Mouse (Mus musculus): ENCODE measurements around the gene Ppm1f. TPM values are rescaled to one million over a fixed set of nuclear protein-coding genes. Genes with fewer than 3 reads are reported as not detected.
A peak's percentile ranks its signal among the peaks of the same experiment; 100 is the strongest.
"Not testable (repeated sequence)": the region's sequence is repeated elsewhere in the genome, so short reads cannot be mapped to it uniquely, and the experiment has no call there.

Ppm1f gene
- total RNA-seq, 2 experiments from 2014 or later = 11.1 to 11.8 TPM

DNA sequence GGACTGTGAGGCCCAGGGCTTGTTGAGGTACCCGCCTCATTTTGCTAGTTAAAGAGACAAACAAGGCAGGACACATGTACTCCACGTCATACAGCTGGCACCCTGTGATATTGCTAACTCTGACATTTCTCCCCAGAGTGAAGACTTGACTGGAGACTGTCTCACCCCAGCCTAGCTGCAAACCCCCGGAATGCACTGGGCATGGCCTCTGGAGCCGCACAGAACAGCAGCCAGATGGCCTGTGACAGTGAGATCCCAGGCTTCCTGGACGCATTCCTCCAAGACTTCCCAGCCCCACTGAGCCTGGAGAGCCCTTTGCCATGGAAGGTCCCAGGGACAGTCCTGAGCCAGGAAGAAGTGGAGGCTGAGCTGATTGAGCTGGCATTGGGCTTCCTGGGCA is 6.9 kb downstream of the Ppm1f start:
- no peak for DNase-seq
- intact Hi-C loops (cut with DNase I) = no loop called here

DNA sequence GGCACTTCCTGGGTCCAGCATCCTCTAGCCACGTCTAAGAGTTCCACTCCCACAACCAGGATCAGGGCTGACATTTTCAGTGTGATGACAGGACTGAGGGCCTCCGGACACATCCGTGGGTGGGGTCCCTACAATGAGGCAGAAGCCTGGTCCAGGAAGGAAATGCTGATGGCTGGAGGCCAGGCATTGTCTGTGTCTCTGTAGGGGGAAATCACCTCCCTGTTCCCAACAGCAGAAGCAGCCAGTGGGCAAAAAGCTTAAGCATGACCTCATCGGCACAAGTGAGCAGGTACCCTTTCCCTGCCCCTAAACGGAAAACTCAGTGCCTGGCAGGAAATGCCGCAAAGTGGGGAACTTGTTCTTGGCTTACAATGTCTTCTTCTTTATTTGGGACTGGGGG is 11.5 kb downstream of the Ppm1f start:
- peak; percentile 30 to 57 for DNase-seq
- intact Hi-C loops (cut with DNase I) = no loop called here

DNA sequence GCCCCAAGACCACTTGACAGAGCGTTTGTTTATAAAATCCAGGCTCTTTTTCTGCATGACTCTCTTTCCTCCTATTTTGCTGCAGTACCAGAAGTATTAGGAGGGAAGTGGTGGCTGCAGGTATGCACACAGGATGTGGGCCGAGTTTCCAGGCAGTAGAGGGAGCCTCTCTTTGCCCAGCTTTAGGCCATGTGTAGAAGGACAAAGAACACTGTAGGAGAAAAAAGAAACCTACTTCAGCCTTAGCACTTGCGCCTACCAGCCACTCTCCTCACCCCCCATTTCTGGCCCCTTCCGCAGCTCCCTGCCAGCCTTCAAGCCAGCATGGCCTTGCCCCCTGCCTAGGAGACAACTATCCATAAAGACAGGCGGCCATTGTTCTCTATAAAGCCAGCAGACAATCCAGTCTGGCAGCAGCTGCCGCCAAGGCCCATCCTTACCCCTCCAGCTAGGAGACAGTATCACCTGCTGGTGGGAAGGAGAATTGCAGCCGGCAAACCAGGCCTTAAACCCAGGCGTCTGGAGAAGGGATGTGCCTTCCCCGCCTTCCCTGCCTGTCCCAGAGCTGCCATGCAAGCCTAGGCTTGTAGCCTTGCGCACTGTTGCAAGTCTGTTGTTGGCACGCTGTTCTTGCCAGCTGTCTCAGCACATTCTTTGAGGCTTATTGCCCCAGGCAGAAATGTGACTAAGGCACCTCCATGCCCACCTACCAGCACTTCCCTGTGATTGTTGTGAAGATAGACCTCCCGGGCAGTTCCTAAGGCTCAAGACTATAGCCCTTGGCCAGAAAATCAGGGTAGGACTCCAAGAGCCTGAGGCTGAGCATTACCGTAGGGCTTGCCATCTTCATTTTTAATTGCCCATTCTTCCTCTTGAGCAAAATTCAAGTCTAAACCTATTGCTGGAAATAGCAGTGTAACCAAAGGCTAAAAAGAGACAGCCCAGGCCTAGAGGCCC is 15.7 kb downstream of the Ppm1f start:
- peak; percentile 60 to 67 for DNase-seq
- intact Hi-C loops (cut with DNase I) = loop anchor here (2.0 to 10.0 kb wide), 2 partner anchors 61 to 363 kb away; partner anchors contain the start of gene Tmem191c

DNA sequence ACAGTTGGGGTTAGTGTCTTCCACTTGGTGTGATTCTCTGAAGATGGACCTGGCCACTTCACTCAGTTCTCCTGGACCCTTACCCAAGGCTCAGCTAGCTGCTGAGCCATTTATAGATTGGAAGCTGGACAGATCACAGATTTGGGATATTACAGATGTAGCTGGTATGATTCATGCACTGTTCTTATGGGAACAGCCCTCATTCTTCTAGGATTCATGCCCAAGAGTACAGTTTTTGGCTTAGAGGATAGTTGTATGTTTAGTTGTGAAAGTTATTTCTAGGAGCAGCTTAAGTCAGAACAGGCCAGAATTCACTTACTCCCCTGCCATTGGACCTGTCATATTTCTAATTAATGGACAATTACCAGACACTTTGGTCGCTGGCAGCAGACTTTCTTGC is 17.2 kb downstream of the Ppm1f start:
- intact Hi-C loops (cut with DNase I) = loop anchor here (2.0 to 10.0 kb wide), 2 partner anchors 63 to 361 kb away; partner anchors contain the start of gene Tmem191c
- DNase-seq = no peak

DNA sequence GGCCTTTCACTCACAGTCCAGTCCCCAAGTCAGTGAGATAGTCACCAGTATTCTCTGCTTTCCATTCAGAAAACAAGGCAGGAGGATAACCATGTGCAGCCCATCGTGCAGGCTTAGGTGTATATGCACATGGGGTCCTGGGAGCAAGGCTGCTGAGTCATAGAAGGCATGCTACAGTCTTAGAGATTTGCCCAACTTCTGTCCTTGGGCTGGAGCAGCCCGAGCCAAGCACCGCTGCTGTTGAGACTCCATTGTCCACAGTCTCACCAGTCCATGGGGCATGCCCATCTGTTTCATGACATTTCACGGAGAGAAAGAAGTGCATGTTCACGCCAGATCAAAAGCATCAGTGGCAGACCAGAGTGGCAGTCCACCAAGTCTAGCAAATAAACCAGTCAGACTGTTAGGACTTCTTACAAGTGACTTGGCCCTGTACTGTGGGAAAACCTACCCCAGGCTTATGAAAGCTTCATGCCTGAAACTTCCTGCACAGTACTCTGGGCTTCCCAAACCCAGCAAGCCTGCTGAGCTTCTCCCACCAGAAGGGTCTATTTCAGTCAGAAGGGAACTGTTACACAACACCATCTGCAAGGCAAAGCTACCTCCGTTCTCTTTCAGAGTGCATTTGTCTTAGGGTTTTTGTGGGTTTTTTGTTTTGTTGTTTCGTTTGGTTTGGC is 22.3 kb downstream of the Ppm1f start:
- intact Hi-C loops (cut with DNase I) = loop anchor here (10.0 kb wide), 1 partner anchor 356 kb away; the partner anchor contains the start of gene Tmem191c
- no peak for DNase-seq

DNA sequence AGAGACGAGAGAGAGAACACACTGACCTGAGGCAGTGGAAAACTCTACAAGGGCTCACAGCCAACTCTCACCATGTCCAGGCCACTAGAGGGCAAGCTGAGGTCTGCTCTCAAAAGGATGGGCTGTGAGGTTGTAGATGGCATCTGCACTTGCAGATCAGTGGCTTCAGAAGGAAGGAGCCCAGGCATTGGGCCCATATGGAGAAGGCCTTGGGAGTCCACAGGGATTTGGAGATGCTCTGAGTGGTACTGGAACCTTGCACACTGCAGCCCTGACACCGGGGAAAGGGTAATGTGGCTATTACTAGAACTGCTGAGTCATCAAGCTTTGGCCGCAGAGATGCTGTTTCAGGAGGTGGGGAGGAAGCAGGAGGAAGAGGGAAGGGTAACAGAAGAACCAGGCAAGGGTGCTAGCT is 24.8 kb downstream of the Ppm1f start:
- intact Hi-C loops (cut with DNase I) = no loop called here
- DNase-seq = peak in 1 of 2 experiments; percentile 30

DNA sequence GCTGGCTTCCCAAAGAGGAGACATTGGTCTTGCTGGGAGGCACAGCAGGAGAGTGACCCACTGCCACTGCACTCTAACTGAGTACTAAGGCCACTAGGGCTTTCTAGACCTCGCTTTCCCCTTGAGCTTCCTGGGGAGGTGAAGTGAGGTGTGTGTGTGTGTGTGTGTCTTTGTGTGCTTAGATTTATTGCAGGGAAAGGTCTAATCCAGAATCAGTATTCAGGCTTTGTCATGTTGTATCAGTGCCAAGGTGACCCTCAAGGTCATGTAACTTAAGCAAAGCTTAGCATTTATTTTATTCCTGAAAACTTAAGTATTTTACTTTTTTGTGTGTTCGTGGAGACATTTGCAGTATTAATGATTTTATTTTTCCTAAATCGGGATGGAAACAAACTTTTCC is 28.2 kb downstream of the Ppm1f start:
- no peak for DNase-seq
- intact Hi-C loops (cut with DNase I) = no loop called here

DNA sequence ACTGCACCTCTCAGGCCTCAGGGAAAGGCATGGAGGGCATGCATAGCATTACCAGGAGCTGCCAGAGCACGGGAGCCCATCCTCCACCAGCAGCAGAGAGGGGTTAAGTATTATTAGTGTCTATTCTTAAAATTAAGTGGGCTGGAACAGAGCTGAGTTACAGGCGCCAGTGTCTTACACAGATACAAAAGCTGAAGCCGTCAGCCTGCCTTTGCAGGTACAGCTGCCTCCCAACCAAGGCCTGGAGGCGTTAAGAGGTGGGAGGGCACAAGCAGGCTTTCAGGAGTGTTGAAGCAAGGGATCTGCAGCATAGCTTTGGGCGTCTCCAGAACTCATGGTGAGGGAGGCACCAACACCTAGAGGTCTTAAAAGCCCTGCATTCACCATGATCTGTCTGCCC is 30.3 kb downstream of the Ppm1f start:
- intact Hi-C loops (cut with DNase I) = no loop called here
- DNase-seq = no peak

DNA sequence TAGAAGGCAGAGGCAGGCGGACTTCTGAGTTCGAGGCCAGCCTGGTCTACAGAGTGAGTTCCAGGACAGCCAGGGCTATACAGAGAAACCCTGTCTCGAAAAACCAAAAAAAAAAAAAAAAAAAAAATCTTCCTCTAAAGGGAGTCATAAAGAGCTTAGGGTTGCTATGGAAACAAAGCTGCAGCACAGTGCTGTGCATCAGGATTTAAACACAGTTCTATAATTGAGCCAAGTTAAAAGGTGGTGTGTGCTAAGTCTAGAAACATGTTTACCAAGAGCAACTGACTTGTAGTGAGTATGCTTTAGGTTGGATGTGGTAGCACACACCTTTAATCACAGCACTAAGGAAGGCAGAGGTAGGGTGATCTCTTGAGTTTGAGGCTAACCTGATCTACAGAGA is 32.6 kb downstream of the Ppm1f start:
- DNase-seq; intact Hi-C loops (cut with DNase I): not testable (repeated sequence)

DNA sequence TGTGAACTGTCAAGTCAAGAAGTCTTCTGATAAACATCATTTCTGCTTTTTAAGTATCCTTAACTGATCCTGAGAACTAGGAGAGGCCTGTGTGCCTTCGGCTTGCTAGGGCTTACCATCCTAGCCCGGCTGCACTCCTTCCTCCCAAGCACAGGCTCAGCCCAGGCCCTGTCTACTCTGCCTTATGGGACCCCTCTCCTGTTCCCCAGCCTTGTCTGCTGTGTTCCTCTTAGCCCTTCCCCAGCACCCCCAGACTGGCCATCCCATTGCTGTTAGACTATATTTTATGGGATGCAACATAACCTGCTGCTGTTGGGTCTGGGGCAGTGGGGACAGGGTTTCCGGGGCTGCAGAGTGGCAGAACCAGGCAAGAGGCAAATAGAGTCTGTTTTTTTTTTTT is 34.1 kb downstream of the Ppm1f start:
- no peak for DNase-seq
- intact Hi-C loops (cut with DNase I) = no loop called here

DNA sequence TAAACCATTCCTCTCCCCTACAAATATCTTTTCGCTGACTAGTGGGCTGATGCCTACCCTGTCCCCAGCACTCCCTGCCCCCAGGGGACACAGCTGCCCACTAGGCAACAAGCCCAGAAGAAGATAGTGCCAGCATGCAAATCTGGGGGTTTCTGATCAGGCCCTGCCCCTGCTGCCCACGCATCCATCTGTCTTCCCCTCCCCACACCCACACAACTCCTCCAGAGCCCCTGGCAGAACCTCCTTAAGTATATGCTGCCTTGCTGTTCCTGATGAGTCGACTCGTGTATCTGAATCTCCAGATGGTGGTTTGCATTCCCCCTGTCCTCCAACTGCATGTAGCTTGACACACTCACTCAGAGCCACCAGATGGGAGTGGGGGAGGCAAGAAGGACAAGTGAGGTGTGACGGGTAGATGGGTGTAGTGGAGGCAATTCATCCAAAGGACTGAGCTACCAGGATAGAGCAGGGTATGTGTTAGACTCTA is 34.6 kb downstream of the Ppm1f start:
- intact Hi-C loops (cut with DNase I) = no loop called here
- DNase-seq = no peak

DNA sequence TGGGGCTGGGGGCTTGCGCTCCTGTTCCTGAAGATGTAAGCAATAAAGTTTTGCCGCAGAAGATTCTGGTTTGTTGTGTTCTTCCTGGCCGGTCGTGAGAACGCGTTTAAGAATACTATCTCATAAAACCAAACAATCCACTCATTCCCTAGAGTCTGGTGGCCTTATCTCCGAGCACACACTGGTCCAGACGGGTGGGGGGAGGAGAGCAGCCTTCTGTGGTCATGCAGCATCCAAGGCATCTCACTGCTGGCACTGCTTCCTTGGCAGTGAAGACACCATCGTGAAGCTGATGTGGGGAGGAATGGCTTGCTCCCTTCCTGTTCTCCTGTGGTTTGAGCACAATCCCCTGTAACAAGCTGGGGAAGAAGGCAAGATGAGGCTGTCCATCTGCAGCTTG is 43.3 kb downstream of the Ppm1f start:
- intact Hi-C loops (cut with DNase I) = no loop called here
- no peak for DNase-seq

DNA sequence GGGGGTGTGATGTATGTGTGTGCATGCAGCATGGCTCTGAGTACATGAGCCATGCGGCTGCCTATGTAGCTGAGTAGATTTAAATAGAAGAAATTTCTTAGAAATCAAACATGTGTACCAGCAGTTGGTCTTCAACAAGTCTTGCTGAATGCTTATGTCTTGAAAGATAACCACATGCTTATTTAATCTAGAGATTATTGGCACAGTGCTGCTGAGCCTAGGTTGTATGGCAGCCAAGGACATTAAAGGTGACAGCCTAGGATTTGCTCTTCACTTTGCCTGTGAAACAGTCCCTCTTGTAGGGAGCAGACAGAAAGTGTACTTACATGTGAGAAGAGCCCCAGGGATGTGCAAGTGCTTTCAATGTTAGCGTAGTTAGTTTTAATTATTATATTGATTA is 44.8 kb downstream of the Ppm1f start:
- DNase-seq = no peak
- intact Hi-C loops (cut with DNase I) = no loop called here

DNA sequence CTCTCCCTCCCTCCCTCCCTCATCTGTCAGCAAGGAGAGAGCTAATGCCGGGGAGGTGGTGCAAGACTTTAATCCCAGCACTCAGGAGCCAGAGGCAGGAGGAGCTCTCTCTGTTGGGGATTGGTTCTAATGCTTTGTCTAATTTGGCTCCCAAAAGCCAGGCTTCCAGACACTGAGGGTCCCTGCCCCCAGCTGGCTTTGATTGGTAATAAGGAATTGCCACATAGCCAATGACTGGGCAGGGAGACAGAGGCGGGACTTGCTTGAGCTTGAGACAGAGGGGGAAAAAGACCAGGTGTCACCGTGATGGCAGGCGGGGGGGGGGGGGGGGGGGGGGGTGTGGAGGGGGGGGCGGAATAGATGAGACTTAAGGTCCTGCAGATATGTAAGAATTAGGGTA is 62.3 kb downstream of the Ppm1f start:
- DNase-seq = no peak
- intact Hi-C loops (cut with DNase I) = no loop called here

DNA sequence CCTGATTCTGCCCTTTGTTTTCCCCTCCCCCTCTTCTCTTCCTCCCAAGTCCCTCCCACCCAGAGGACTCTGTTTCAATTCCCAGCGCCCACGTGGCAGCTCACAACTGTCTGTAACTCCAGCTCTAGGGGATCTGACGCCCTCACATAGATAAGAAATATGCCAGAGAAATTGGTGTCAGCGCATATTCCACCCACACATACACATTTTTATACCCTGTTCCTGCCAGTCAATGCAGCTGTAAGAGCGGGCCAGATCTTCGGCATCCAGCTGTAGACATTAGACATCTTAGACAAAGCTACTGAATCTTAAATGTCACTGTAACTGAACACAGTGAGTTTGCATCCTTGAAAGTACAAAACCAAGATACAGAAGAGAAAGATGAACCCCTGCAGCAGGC is 63.6 kb downstream of the Ppm1f start:
- intact Hi-C loops (cut with DNase I) = no loop called here
- DNase-seq = no peak

DNA sequence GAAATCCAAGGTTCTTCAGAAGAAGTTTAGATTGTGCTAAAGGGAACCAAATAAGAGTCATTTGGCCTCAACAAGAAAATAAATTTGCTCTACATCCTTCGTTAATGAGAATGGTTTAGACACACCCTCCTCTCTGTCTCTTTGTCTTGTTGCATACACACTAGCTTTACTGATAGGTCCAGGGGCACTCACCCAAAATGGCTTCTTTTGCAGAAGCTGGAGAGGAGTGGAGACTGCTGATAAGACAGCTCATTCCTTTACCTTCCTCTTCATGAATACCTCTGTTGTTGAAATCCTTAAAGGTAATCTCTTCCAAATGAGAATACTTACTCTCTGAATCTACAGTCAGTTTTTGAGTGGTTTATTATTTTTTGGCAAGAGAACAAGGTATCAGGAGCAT is 68.9 kb downstream of the Ppm1f start:
- DNase-seq = no peak
- intact Hi-C loops (cut with DNase I) = no loop called here

DNA sequence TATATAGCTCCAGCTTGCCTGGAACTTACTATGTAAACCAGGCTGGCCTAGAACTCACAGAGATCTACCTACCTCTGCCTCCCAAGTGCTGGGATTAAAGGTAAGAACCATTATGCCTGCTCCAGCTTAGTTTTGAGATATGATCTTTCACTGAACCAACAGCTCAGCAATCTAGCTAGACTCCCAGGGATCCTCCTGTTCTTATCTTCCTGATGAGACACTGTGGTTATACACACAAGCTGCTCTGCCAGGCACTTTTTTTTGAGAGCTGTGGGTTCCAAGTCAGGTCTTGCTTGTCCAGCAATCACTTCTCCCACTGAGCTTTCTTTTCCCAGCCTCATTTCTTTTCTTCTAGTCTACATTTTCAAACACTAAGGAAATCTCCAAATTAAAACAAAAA is 70.0 kb downstream of the Ppm1f start:
- intact Hi-C loops (cut with DNase I) = no loop called here
- no peak for DNase-seq

All from gastrocnemius, postnatal 36 days (tissue).